Mouse (Mus musculus) thymus, adult 2 months (tissue): ENCODE results near the gene Nyap1. TPM values are rescaled to one million over a fixed set of nuclear protein-coding genes. Genes with fewer than 3 reads are reported as not detected.

Source experiments
- DNase-seq: peaks from one replicate; pipeline ENCODE4 v3.0.0; 2021
- H3K27ac ChIP-seq: fragments of 200-500 bp; 2 replicates; pipeline ENCODE4 v1.5.1; 2012; ENCODE audit warnings: low read length, control low read depth; ENCODE audit not compliant: control insufficient read depth, insufficient read depth
- H3K27me3 ChIP-seq: fragments of 200-500 bp; 2 replicates; pipeline ENCODE4 v1.6.1; 2012; ENCODE audit warnings: mild to moderate bottlenecking, low read length, moderate library complexity, mixed read lengths; ENCODE audit not compliant: control insufficient read depth, insufficient read depth
- H3K36me3 ChIP-seq: fragments of 200-500 bp; 2 replicates; pipeline ENCODE4 v1.6.1; 2012; ENCODE audit warnings: mild to moderate bottlenecking, low read length, moderate library complexity; ENCODE audit not compliant: control insufficient read depth, insufficient read depth
- H3K4me1 ChIP-seq: fragments of 200-500 bp; replicated peaks from 2 replicates; pipeline ENCODE4 v1.6.1; 2012; ENCODE audit warnings: low read length; ENCODE audit not compliant: control insufficient read depth, insufficient read depth
- H3K4me3 ChIP-seq: fragments of 200-500 bp; 2 replicates; pipeline ENCODE4 v1.5.1; 2012; ENCODE audit warnings: mild to moderate bottlenecking, low read length, control low read depth, moderate library complexity; ENCODE audit not compliant: control insufficient read depth, insufficient read depth
- CTCF ChIP-seq: fragments of 200-500 bp; IDR thresholded peaks from 2 replicates; pipeline ENCODE4 v1.5.1; 2012; ENCODE audit warnings: mild to moderate bottlenecking, control low read depth, low read length, moderate library complexity, borderline replicate concordance; ENCODE audit not compliant: control insufficient read depth, poor library complexity, insufficient read depth; ENCODE audit errors: extremely low read depth
- POLR2A ChIP-seq: fragments of 200-500 bp; IDR thresholded peaks from 2 replicates; pipeline ENCODE4 v1.6.1; 2012; ENCODE audit warnings: mild to moderate bottlenecking, low read length, control low read depth, moderate library complexity; ENCODE audit not compliant: control insufficient read depth, poor library complexity, insufficient read depth; ENCODE audit errors: extremely low read depth
- WGBS: fragments of 180-500 bp; shearing (Covaris S2); methylation state at CpG from one replicate; pipeline ENCODE4 v1.1.7; 2018; 5-methylcytosine and 5-hydroxymethylcytosine counted together
- polyA plus RNA-seq: library from polyadenylated mRNA; depleted of rRNA; stranded (reverse); fragments of >200 nt; gene quantifications from 2 replicates; pipeline ENCODE4 v1.2.3, GENCODE M21; 2012

The Nyap1 gene
- polyA plus RNA-seq, 1 experiment = 97.2 TPM

DNA sequence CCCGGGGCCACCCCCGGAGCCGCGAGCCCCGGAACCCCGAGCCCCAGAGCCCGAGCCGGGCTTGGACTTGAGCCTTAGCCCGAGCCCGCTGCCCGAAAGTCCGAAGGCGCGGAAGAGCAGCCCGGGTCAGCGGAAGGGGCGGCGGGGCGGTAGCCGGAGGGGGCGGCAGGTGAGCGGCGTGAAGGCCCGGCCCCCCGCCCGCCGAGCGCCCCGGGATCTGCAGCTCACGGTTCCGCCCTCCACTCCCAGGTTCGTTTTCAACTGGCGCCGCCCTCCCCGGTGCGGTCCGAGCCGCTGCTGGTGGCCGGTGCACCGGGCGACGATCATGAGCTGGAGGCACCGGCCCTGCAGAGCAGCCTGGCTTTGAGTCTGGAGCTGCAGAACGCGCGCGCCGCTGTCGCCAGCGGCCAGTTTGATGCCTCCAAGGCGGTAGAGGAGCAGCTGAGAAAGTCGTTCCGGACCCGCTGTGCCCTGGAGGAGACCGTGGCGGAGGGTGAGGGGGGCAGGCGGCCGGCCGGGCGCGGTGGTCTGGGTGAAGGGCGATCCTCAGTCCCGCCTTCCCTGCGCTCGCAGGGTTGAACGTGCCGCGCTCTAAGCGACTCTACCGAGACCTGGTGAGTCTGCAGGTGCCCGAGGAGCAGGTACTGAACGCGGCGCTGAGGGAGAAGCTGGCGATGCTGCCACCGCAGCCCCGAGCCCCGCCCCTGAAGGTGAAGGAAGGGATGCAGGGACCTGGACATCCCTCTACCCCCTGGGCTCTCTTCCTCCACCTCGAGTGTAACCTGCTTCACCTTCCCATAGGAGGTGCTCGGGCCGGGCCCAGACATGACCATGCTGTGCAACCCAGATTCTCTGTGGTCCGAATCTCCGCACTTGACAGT is 37.9 kb upstream of the Nyap1 start:
- Histone ChIP-seq H3K27ac (peak overlapping the region; percentile 9; the same call in 1 of the 2 replicates), H3K36me3 (peaks cover 15% of the 10 kb centered on the region), H3K4me1 (peaks cover 34% of the 10 kb centered on the region), H3K27me3 (no peaks in the 10 kb centered on the region), H3K4me3 (peak overlapping the region; percentile 84)
- DNase-seq = peak; percentile 48
- no peak for TF ChIP-seq CTCF
- TF ChIP-seq POLR2A = no peak
- WGBS = under 1% methylated on average over 81 of the region's 83 CpGs

DNA sequence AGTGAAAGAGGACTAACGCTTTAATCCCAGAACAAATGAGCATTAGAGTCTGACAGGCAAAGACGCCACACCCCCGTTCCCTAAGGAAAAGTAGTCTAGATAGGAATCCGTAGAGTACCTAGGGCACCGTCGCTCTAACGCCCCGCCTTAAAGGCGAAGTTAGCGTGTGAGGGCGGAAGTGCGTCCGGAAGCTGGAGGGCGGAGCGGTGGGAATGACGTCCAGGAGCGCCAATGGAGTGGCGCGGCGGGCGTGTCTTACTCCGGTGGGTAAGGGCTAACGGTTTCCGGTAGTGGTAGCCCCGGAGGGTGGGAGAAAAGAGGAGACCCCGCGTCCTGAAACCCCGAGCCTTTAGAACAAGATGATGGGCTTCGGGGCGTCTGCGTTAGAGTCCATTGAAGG is 37.2 kb upstream of the Nyap1 start, which contains the start of gene Ppp1r35:
Ppp1r35 (plus strand) TSS at position 215 of the 400 bp plus-strand sequence.
- TF ChIP-seq POLR2A (peak; percentile 82), CTCF (no peak)
- H3K27ac ChIP-seq = peak within 1 kb of the TSS; percentile 9; the same call in 1 of the 2 replicates
- H3K4me1 ChIP-seq = peaks cover 27% of the 10 kb centered on the region
- H3K27me3 ChIP-seq = no peaks in the 10 kb centered on the region
- H3K36me3 ChIP-seq = peaks cover 15% of the 10 kb centered on the region
- no peak for DNase-seq
- WGBS = under 1% methylated on average over 31 of the region's 31 CpGs
- H3K4me3 ChIP-seq = peak within 1 kb of the TSS; percentile 84

DNA sequence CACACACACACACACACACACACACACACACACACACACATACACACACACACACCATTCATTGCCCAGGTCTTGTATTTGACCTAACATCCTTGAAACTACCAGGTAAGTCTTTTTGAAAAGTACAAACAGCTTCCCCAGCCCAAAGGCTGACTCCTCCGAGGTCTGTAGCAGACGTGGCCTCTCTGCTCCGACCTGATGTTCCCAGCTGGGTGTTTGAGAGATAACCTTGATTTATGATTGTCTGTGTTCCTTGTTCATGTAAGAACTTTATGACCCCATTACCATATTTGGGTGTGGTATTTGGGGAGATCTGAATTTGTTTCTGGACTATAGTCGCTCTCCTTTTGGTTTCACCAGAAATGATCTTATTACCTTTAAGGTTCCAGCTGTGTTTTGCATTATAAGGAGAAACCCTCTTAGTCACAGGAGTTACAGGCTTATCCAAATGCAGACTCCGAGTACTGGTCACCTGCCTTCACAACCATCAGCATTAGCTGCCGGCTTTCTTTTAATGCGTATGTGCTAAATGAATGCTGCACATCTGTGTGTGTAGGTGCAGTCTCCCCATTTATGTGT is 35.9 kb upstream of the Nyap1 start:
- peak; percentile 0 for DNase-seq
- H3K4me3 ChIP-seq = no peak overlapping the region
- H3K27ac ChIP-seq = no peak overlapping the region
- peaks cover 7% of the 10 kb centered on the region for H3K36me3 ChIP-seq
- WGBS = 87% methylated on average over 7 of the region's 7 CpGs
- H3K27me3 ChIP-seq = no peaks in the 10 kb centered on the region
- TF ChIP-seq POLR2A (no peak), CTCF (no peak)
- peaks cover 26% of the 10 kb centered on the region for H3K4me1 ChIP-seq

DNA sequence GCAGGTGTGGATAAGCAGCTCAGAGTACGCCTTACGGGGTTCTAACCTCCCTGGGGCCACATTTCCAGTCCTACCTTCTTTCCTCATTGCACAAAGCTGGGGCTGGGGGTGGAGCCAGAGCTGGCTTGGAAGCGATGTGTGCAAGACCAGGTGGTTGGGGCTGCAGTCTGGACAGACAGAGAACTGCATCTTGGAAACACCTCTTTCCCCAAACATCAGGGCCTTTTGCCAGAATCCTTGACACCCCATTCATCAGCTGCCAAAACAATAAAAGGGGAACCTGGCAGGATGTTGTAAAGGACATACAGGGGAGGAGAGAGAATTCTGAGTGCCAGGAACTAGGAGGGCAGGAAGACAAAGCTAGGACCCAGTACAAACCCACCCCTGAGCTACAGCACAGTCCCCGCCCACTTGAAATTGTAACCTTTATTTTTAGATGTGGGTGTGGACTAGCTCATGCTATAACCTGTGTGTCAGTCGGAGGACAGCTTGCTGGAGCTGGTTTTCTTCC is 35.1 kb upstream of the Nyap1 start:
- peak; percentile 46 for DNase-seq
- no peaks in the 10 kb centered on the region for H3K27me3 ChIP-seq
- 5% methylated on average over 5 of the region's 5 CpGs for WGBS
- peaks cover 26% of the 10 kb centered on the region for H3K4me1 ChIP-seq
- peak overlapping the region; percentile 48 for H3K27ac ChIP-seq
- H3K36me3 ChIP-seq = no peaks in the 10 kb centered on the region
- H3K4me3 ChIP-seq = no peak overlapping the region
- TF ChIP-seq CTCF (0 out of 2 replicates have a peak, but pooled peaks have one; percentile 30), POLR2A (no peak)

DNA sequence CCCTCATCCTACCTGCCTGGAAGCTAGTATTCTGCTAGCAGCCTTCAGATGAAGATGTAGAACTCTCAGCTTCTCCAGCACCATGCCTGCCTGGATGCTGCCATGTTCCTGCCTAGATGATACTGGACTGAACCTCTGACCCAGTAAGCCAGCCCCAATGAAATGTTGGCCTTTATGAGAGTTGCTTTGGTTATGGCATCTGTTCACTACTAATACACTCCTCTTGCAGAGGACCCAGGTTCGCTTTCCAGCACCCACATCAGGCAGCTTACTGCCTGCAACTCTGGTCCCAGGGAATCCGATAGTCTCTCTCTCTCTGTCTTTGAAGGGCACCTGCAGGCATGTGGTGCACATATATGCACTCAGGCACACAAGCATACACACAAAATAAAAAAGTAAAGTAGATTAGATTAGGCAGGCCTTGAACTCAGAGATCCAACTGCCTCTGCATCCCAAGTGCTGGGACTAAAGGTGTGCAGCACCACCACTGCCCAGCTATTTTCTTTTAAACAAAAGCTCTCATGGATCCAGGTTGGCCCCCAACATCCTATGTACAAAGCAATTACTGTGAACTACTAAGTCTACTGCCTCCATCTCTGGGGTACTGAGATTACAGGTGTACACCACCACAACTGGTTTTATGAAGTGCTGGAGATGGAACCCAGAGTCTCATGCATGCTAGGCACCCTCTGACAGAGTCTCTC is 34.3 kb upstream of the Nyap1 start:
- peak overlapping the region; percentile 48 for H3K27ac ChIP-seq
- no peaks in the 10 kb centered on the region for H3K27me3 ChIP-seq
- no peaks in the 10 kb centered on the region for H3K36me3 ChIP-seq
- H3K4me3 ChIP-seq = no peak overlapping the region
- WGBS = 93% methylated on average over 2 of the region's 2 CpGs
- TF ChIP-seq CTCF = no peak
- no peak for TF ChIP-seq POLR2A
- H3K4me1 ChIP-seq = peaks cover 26% of the 10 kb centered on the region
- DNase-seq = no peak

DNA sequence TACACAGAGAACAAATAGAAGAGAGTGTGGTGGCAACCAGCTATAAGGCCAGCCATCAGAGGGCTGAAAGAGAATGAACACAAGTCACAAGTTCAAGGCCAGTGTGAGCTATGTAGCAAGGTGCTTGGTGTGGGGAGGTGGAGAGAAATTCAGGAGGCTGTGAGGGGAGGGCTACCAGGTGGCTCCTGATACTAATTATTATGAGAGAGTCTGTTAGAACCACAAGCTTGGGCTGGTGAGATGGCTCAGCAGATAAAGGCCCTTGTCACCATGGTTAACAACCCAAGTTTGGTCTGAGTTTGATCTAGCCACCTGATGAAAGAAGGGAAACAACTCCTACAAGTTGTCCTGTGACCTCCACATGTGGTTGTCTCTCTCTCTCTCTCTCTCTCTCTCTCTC is 31.3 kb upstream of the Nyap1 start:
- no peaks in the 10 kb centered on the region for H3K27me3 ChIP-seq
- no peak for TF ChIP-seq POLR2A
- TF ChIP-seq CTCF = no peak

More for the DNA sequence above, 31.3 kb upstream of the Nyap1 start:
- Histone ChIP-seq H3K27ac (no peak overlapping the region), H3K4me1 (peaks cover 18% of the 10 kb centered on the region), H3K36me3 (no peaks in the 10 kb centered on the region), H3K4me3 (no peak overlapping the region)
- DNase-seq = no peak
